Mouse (Mus musculus) MEL (cell line): Measurements from ENCODE around the gene Erh.
A peak's percentile ranks its signal among the peaks of the same experiment; 100 is the strongest.

Experiments
- CTCF ChIP-seq, 3 experiments: IDR thresholded peaks in 2 of 3; conservative IDR thresholded peaks in 1 of 3; 2 replicates each; pipeline ENCODE4 v1.5.1; 2011 to 2012; ENCODE audit warnings: low read length in 3 of 3, low read depth in 2 of 3, mild to moderate bottlenecking in 2 of 3, improper control_type of control experiment in 1 of 3, inconsistent platforms in 1 of 3, mixed read lengths in 1 of 3, moderate library complexity in 1 of 3; ENCODE audit not compliant: control insufficient read depth in 1 of 3, insufficient read depth in 1 of 3, poor library complexity in 1 of 3, severe bottlenecking in 1 of 3
- POLR2A ChIP-seq, 2 experiments: IDR thresholded peaks; 2 replicates each; pipeline ENCODE4 v1.6.1; 2011 to 2012; ENCODE audit warnings: low read length in 2 of 2, mild to moderate bottlenecking in 2 of 2, control low read depth in 1 of 2, improper control_type of control experiment in 1 of 2, low read depth in 1 of 2, moderate library complexity in 1 of 2; ENCODE audit not compliant: control insufficient read depth in 1 of 2, insufficient read depth in 1 of 2, poor library complexity in 1 of 2
- RAD21 ChIP-seq: IDR thresholded peaks from 2 replicates; pipeline ENCODE4 v1.6.1; 2011; ENCODE audit warnings: mild to moderate bottlenecking, low read depth, low read length, improper control_type of control experiment
- RCOR1 ChIP-seq: IDR thresholded peaks from 2 replicates; pipeline ENCODE4 v1.6.1; 2012; ENCODE audit warnings: low read depth, mild to moderate bottlenecking, inconsistent platforms, low read length, improper control_type of control experiment
- ZC3H11A ChIP-seq: IDR thresholded peaks from 2 replicates; pipeline ENCODE4 v1.6.1; 2012; ENCODE audit warnings: low read depth, mild to moderate bottlenecking, inconsistent platforms, low read length, improper control_type of control experiment
- ZKSCAN1 ChIP-seq: IDR thresholded peaks from 2 replicates; pipeline ENCODE4 v1.6.1; 2012; ENCODE audit warnings: low read depth, mild to moderate bottlenecking, inconsistent platforms, low read length, improper control_type of control experiment, moderate library complexity

DNA sequence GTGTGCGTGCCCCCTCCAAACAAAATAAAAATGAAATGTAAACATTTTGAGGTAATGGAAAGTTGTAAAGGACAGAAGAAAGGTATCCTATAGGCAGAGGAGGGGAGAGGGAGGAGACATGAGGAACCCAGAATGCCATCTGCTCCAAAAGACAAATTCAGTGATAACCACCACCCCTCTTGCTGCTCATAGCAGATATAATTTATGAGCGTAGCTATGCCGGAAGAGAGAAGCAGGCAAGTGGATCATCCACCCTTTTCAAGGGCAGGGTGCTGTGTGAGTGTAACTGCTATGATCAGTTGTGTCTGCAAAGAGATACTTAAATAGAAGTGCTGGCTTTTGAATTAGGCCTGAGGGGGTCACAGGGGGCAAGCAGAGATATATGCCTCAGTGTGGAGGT, 39.4 kb upstream of the Erh start:
- TF ChIP-seq ZC3H11A (no peak), RAD21 (no peak), POLR2A (IDR thresholded peaks at IDR 0.05; ENCODE audit: control insufficient read depth in 1 of 2, insufficient read depth in 1 of 2, low read depth in 1 of 2, low read length in 2 of 2, poor library complexity in 1 of 2) (no peak), RCOR1 (0 out of 2 replicates have a peak, but pooled peaks have one; percentile 24), CTCF (IDR thresholded peaks at IDR 0.05 in 2 of 3, conservative IDR thresholded peaks at IDR 0.05 in 1 of 3; ENCODE audit: control insufficient read depth in 1 of 3, insufficient read depth in 1 of 3, low read depth in 2 of 3, low read length in 3 of 3, poor library complexity in 1 of 3, severe bottlenecking in 1 of 3) (no peak), ZKSCAN1 (no peak)
